Mouse (Mus musculus) heart, postnatal 0 days (tissue): ENCODE results near the gene Sult5a1.

Experiments used
- CTCF ChIP-seq: IDR thresholded peaks from 2 replicates; pipeline ENCODE4 v1.5.1; 2016; ENCODE audit warnings: antibody characterized with exemption, control low read depth, low read depth
- EP300 ChIP-seq: IDR thresholded peaks from 2 replicates; pipeline ENCODE4 v1.6.1; 2016; ENCODE audit warnings: antibody characterized with exemption, low read depth

DNA sequence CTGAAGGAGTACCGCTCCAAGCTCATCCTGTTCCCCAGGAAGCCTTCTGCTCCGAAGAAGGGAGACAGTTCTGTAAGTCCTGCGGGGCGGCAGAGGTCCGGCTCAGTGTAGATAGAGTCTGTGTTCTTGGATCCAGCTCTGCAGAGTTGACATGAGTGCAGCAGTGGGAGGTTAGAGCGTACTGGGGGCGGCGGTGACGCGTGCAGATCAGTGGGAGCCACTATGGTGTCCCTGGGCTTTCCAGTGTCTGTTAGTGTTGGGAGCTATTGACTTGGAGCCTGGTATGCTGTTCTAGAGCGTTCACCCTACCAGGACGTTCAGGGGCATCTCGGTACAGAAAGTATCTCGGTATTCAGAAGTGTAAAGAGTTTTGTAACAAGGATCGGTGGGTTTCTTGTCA lies 54.8 kb downstream of the Sult5a1 start:
- TF ChIP-seq CTCF (no peak), EP300 (no peak)
